Mouse (Mus musculus): Measurements from ENCODE around the gene Cand2.

Cand2 gene

DNA sequence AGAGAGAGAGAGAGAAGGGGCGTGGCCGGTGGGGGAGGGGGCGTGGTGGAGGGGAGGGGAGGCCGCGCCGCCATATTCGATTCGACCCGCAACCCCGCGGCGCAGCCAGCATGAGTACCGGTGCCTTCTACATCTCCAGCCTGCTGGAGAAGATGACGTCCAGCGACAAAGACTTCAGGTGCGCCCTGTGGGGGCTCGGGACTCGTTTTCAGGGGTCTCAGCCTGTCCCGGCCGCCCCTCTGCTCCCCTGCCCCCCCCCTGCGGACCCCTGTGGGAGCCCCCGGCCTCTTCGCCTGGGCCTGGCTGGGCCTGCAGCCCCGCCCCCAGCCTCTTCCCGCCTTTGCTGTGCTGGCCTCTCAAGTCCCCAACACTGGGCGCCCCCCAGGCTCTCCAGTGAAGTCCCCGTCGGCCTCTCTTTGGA is at the start of gene Cand2:
Gene Cand2 (plus strand): TSS at position 38 of the 421 bp plus-strand sequence.
- peak; percentile 88 for DNase-seq

GRCm38 (mm10) chr6:115727108-115727507 is 47.2 kb upstream of the Cand2 start:
- peak; percentile 86 for DNase-seq

DNA sequence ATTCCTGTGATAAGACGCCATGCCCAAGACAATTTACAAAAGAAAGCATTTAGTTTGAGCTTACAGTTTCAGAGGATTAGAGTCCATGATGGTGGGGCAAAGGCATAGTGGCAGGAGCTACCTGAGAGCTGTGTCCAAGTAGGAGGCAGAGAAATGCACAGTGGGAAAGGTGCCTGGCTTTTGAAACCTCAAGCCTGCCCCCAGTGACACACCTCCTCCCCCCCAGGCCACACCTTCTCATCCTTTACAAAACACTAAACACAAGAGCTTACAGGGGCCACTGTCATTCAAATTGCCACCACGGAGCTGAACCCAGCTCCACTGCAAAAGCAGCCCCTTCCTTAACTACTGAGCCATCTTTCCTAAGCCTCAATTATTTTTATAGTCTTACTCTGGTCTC is 46.8 kb upstream of the Cand2 start:
- no peak for DNase-seq

GRCm38 (mm10) chr6:115730560-115731342 is 43.6 kb upstream of the Cand2 start:
- DNase-seq = no peak

- DNase-seq = no peak
Measured at GRCm38 (mm10) chr6:115732341-115732928, 41.9 kb upstream of the Cand2 start.

- peak; percentile 74 for DNase-seq
Measured at GRCm38 (mm10) chr6:115734909-115735308, 39.4 kb upstream of the Cand2 start.

DNA sequence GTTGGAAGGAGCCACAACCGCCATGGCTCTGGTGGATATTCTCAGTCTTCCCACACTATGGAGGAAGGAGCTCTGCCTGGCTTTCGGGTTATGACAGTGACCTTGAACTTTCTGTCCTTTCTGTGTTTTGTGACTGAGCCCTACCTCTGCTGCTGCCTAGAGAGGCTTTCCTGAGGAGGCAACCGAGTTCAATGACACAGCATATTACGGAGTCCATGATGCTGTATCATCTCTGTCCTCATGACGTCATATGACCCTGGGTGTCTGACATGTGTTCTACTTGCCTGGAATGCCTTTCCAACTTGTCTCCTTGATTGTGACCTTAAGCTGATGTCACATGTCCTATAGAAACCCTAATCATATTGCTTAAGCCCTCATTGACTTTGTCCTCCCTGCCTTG is 35.3 kb upstream of the Cand2 start:
- no peak for DNase-seq

DNA sequence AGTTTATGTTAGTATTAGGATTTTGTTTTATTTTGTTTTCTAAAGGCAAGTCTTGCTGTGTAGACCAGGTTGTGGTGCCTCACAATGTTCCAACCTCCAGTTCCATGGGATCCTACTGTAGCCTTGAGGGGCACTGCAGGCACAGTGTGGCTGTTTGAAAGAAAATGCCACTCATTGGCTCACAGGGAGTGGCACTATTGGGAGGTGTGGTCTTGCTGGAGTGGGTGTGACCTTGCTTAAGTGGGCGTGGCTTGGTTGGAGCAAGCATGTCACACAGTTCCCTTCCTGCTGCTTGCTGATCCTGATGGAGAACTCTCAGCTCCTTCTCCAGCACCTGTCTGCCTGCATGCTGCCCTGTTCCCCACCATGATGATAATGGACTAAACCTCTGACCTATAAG is 30.8 kb upstream of the Cand2 start:
- DNase-seq = peak; percentile 39

DNA sequence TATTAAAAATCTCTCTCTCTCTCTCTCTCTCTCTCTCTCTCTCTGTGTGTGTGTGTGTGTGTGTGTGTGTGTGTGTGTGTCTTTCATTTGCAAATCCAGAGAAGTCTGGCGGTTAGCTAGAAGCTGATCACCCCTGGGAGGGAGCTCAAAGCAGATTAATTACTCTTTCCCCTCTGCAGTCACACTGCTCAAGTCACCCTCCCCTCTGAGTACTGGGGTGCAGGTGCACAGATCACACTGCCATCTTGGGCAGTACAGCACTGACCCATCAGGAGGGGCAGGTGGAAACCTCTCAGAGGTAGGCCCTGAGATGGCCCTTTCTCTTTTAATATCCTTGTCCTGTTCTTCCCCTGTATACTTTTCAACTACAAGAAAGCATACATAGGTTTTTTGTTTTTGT is 28.0 kb upstream of the Cand2 start:
- DNase-seq = no peak

DNA sequence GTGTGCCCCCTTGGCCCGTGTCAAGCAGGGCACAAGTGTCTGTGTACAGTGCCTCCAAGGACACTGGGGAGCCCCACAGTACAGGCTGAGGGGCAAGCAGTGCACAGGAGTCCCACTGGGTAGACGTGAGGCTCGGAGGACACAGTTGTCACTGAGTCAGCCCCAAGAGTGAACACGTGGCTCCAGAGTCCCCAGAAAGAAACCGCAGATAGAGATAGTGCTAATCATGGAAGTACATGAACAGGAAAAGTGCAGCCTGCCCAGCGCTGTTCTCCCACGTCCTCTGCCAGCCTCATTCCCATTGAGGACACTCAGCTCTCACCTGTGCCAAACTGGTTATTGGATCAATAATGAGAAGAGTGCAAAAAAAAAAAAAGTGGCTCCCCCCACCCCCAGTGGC is 18.8 kb upstream of the Cand2 start:
- DNase-seq = no peak

GRCm38 (mm10) chr6:115758981-115759435 is 15.3 kb upstream of the Cand2 start:
- DNase-seq = peak; percentile 52

- DNase-seq = no peak
Measured at GRCm38 (mm10) chr6:115759461-115759860, 14.9 kb upstream of the Cand2 start.

DNA sequence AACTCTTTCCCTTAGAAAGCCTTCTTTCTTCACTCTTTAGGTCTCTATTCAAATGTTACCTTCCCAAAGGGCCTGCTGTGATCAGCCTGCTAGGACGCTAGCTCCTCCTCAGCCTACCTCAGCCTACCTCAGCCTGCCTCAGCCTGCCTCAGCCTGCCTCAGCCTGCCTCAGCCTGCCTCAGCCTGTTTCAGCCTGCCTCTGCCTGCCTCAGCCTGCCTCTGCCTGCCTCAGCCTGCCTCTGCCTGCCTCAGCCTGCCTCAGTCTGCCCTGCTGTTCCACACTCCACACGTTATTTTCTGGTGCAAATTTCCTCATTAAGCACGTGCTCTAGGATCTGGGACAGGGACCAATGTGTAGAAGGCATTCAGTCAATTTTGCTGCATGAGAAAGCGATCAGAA is 14.2 kb upstream of the Cand2 start:
- DNase-seq = no peak

DNA sequence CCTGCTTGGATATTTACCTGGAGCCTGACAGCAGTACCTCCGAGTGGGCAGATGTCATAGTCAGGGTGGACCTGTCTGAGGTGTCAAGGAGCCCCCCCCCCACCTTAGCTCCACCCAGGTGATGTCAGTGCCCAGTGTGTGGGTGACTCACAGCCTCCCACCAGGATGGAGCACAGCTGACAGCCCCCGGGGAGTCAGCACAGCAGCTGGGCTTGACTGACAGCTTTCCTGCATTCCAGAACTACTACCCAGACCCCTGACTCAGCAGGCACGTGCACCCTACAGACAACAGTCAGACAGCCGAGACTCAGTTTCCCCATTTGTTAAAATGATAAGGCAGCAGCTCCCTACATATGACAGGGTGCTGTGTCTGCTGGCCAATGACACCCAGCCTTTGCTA is 13.4 kb upstream of the Cand2 start:
- DNase-seq = no peak

DNA sequence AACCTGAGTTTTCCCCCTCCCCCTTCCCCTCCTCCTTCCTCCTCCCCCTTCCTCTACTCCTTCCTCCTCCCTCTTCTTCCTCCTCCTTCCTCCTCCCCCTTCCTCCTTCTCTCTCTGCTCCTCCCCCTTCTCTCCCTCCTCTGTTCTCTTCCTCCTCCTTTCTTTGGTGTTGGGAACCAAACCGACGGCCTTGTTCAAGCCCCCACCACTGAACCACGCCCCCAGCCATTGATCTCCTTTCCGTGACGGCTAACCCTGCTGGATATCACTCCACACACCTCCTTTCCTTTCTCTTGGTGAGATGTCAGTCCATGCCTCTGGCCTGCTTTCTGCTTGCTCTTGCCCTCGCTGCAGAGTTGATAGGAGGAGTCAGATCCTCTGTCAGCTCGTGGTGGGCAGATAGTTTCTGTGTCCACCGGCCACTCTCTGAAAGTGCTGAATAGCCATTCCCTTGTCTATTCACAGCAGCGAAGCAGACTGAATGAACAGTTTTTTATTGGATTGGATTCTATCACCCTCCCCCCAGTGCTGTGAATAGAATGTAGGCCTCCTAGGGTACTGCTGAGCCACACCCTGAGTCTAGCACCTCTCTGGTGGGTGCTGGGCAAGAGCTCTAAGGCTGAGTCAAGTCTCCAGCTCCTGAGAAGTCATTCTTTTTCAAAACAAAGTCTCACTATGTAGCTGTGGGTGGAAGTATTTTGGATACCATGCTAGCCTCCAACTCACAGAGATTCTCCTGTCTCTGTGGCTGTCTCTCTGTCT is 12.2 kb upstream of the Cand2 start, which contains the start of gene Tmem40:
Gene Tmem40 (minus strand): TSS at position 416 of the 762 bp plus-strand sequence.
- DNase-seq = peak; percentile 62

- peak; percentile 74 for DNase-seq
Measured at GRCm38 (mm10) chr6:115764179-115764578, 10.2 kb upstream of the Cand2 start.

GRCm38 (mm10) chr6:115767357-115767756 is 7.0 kb upstream of the Cand2 start:
- DNase-seq = no peak

GRCm38 (mm10) chr6:115768207-115768606 is 6.1 kb upstream of the Cand2 start:
- DNase-seq = peak; percentile 27

- DNase-seq = no peak
Measured at GRCm38 (mm10) chr6:115770059-115770670, 4.2 kb upstream of the Cand2 start.

DNA sequence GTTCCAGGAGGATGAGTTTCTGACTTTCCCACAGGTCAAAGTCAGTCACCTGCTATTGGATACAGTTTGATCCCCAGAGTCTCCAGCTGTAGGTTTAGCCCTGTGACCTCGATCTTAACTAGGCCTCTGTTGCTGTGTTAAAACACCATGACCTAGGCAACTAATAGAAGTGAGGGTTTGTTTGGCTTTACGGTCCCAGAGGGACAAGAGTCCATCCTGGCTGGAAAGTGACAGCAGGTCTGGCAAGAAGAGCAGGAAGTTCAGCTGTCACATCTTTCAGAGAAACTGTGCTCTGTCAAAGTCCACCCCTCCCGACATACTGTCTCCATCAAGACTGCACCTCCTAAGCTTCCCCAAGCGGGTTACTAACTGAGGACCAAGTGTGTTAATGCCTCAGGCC is 3.5 kb upstream of the Cand2 start:
- DNase-seq = no peak

- peak; percentile 40 for DNase-seq
Measured at GRCm38 (mm10) chr6:115772201-115772600, 2.1 kb upstream of the Cand2 start.

GRCm38 (mm10) chr6:115772604-115773003 is 1.7 kb upstream of the Cand2 start:
- no peak for DNase-seq

GRCm38 (mm10) chr6:115773966-115774413 is 348 bp upstream of the Cand2 start:
- DNase-seq = peak; percentile 56
